Mouse (Mus musculus) brain, embryonic 18.5 days (tissue): ENCODE measurements around the gene Surf1.

Experiments used
- DNase-seq: peaks from one replicate; pipeline ENCODE4 v3.0.0-alpha.2; 2012; ENCODE audit warnings: low read depth, low spot score

Gene Surf1

DNA sequence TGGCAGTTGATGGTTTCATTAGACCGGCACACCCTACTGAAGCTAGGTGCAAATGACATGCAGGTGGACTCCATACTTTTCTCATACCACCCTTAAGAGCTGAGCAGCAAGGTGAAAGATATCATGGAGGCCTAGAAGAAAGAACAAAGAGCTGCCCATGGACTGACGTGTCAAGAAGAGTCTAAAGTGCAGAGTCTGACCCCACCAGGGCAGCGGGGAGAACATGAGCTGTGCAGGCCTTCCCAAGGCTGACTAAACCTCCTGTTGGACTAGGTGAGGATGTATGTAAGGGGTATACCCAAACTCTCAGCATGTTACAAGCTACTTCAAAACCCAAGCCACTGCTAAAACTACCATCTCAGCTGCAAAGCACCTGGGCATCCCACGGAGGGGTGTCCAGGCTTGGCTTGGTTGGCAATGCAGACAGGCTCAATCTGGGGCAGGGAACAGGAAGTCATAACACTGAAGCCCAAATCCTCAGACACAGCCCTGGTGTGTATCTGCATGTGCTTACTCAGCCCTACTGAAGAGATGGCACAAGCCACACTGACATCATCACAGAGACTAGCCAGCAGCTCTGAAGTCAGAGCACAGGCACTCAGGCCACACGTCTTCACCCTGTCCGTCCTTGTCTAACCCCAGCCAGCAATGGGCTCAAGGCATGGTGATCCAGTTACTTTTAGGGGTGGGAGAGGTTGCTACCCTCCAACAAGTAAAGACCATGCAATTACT lies 11.6 kb upstream of the Surf1 start:
- no peak for DNase-seq

- DNase-seq, result no peak
Measured at GRCm38 (mm10) chr2:26921784-26922183, 5.5 kb upstream of the Surf1 start.

- no peak for DNase-seq
Measured at GRCm38 (mm10) chr2:26920190-26920855, 4.0 kb upstream of the Surf1 start.

DNA sequence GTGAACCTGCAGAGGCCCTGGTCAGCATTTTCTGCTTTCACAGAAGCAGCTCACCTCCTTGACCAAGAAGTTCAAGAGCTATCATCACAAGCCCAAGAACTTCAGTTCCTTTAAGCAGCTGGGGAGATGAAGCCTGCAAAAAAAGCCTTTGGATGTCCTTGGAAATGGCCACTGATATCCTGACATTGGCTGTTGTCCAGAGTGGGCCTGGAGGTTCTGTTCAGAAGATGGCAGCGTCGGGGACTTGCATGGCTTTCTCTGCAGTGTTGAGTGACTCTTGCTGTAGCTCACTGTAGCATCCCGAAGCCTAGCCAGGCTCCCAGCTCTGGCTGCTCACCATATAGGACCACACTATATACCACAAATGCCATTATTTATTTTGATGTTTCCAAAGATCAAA lies 3.4 kb upstream of the Surf1 start:
- DNase-seq, result no peak

DNA sequence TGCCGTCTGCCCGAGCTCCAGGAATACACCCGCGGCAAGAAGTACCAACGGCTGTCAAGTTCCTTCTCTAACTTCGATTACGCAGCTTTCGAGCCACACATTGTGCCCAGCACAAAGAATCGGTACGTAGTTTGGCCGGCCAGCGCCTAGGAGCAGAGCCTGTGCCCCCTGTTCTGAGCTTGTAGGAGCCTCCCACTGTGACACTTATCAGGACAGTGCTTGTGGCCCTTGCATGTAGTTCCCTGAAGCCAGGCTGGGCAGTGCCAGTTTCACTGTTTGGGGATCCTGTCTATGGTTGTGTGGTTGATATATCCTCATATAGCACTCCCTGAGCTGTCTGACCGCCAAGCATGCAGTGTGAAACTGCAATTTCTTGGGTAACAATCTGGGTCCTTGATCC lies 408 bp upstream of the Surf1 start:
- DNase-seq, result no peak

DNA sequence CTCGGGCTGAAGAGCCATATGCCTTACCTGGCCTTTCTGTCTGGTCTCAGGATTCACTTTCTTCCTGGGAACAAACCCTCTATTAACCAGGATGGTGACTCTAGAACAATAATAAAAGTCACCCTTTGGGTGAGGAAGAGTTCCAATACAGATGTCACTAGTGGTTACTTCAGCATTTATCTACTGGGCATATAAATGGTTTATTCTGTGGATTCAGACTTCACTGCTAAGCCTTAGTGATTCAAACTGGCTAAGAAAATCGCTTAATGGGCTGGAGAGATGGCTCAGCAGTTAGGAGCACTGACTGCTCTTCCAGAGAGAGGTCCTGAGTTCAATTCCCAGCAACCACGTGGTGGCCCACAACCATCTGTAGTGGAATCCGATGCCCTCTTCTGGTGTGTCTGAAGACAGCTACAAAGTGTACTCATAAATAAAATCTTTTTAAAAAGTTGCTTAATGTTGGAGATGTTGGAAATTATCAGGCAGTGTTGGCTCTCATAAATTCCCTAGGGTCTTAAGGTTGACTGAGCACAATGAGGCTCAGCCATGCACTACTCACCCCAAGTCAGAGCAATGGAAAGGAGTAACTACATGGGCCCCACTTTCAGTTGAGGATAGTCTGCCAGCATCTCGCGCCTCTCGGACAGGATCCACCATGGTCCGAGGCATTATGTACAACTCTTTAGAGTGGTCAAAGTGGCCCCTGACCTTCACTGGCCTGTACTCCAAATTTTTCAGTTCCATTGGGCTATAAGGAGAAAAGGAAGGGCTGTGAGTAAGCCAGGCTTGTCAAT lies 2.0 kb downstream of the Surf1 start:
- DNase-seq, result no peak

DNA sequence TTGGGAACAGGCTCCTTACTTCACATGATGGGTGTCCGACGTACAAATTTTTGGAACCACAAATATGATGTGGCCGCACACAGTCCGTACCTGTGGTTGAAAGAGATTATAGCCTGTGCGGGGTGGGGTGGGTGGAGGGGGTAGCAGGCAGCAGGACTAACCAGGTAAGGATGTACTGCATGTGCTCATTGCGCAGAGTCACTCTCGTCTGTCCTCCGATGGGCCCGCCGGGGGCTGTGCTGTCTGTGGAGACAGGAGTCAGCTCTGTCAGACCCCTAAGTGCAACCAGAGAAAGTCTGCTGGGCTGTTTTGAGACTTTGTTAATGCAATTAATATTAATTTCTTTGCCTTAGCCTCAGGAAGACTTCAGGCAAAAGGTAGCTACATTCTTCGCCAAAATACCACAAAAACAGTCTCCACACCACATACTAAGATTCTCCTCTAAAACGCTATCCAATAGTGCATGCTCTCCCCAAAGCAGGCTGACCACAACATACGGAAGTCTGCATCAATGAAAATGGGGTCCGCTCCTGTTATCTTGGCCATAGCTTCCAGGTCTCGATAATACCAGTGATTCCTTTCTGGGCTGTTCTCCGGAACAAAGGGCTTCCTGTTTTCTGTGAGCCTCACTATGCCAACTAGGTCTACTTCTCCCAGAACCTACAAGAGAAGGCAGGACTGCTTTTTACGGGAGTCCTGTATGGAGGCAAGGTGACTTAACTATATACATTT lies 2.7 kb downstream of the Surf1 start:
- no peak for DNase-seq

DNA sequence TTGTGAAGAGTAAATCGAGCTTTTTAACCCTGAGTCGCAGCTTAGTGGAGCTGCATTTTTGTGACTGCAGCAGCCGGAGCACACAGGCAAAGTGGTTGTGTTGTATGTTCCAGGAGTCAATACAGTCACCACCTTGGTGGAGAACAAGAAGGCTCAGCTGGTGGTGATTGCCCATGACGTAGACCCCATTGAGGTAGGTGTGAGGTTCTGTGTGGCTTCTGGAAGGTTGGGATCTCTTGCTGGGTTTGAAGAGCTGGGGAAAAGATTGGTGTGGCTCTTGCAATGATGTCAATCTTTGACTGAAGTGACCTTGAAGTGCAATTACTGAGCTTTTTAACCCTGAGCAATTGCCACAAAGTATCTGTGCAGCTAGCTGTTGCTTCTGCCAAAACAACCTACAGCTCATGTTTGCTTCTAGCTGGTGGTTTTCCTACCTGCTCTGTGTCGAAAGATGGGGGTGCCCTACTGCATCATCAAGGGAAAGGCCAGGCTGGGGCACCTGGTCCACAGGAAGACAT lies 4.0 kb downstream of the Surf1 start:
- no peak for DNase-seq

GRCm38 (mm10) chr2:26910994-26911765 lies 5.2 kb downstream of the Surf1 start:
- DNase-seq, result no peak

DNA sequence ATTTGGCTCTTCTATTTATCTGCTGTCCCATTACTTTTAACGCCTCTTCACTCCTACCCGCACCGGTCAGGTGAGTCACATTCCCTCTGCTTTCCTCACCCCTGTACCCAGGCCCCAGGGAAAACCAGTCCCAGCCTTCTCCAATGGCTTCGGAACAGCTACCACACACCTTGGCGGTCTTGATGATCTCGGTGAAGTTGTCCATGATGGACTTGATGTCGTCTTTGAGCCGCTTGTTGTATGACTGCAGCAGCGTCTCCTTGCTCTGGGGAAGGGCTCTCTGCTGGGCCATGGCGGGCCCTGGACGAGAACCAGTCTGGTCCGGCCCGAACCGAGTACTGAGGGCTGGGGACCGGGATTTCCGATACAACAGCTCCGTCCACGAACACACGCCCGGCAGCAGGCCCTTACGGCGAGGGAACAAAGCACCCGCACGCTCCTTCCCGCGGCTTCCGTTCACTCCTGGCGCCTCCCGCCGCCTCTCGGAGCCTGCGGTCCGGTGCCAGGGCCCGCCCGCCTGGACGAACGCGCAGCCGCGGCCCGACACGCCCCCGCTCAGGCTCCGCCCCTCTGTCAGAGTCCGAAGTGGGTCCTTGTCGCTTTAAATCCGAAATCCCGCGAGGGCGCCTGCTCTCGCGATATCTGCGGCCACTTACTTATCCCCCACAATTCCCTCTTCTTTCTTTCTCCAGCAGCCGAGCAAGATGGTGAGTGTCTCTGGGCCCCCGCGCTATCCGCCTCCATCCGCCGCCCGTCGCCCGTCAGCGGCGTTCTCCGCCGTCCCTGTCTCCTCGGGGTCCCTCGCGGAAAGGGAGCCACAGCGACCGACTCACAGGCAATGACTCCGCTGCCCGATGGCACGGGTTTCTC lies 6.0 kb downstream of the Surf1 start, which contains the start of the genes Med22 and Rpl7a:
Med22 (minus strand) TSS at position 554 of the 870 bp plus-strand sequence.
Rpl7a (plus strand) TSS at position 641 of the 870 bp plus-strand sequence.
- peak; percentile 96 for DNase-seq

- DNase-seq, result no peak
Measured at GRCm38 (mm10) chr2:26909387-26909784, 6.9 kb downstream of the Surf1 start.

GRCm38 (mm10) chr2:26908710-26909386 lies 7.5 kb downstream of the Surf1 start:
- no peak for DNase-seq

DNA sequence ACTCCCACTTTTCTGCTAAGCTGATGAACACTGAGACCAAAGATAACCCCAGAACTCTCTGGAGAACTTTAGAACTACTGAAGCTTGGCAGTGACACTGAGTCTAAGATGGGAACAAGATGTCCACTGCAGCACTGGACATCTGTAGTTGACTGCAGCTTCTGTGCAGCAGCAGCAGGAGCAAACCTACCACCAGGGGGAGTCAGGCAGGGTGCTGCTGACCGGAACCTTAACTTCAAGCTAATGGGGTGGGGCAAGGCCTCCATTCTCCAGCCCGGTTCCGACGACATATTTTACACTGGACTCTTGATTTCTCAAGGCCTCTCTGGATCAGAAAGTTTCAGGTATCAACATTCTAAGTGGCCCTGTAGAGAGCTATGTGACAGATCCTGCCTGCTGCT lies 9.2 kb downstream of the Surf1 start:
- DNase-seq, result no peak

DNA sequence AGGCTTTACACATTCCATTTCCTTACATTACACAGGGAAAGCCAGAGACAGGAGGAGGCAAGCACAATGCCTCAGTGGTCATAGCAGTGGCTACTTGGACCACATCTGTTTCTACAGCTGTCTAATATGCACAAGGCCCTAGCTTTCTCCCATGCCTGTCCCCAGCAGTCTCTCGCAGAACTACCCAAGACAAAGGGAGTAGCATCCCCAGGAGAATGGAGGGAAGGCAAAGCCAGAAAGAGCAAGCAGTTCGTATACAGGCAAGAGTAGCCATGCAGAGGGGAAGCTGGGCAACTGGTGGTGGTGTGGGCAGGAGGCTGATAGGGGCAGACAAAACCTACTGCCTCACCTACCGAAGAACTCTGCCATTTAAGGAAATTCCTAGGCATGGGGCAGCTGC lies 9.9 kb downstream of the Surf1 start:
- no peak for DNase-seq

DNA sequence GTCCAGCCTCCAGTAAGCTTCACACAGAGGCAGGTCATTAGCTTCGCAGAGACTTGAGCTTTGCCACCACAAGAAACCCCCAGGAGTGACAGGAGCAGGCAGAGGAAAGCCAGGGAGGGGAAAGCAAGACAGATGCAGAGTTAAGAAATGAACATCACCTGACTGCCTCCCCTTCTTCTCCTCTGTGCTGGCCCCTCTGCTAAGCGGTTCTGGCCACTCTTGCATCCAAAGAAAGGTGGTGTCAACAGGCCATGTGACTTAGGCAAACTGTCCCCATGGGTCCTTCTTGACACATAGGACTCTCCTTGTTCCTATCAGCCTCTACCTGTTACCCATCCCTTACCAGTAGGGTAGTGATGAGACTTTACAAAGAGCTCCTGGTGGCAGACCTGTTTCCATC lies 10.4 kb downstream of the Surf1 start:
- no peak for DNase-seq

- DNase-seq, result no peak
Measured at GRCm38 (mm10) chr2:26903311-26903710, 13.0 kb downstream of the Surf1 start.

- peak; percentile 95 for DNase-seq
Measured at GRCm38 (mm10) chr2:26902467-26903220, 13.7 kb downstream of the Surf1 start, which contains the start of gene Surf6. TSS of gene Surf6 (minus strand) at chr2:26902879.

DNA sequence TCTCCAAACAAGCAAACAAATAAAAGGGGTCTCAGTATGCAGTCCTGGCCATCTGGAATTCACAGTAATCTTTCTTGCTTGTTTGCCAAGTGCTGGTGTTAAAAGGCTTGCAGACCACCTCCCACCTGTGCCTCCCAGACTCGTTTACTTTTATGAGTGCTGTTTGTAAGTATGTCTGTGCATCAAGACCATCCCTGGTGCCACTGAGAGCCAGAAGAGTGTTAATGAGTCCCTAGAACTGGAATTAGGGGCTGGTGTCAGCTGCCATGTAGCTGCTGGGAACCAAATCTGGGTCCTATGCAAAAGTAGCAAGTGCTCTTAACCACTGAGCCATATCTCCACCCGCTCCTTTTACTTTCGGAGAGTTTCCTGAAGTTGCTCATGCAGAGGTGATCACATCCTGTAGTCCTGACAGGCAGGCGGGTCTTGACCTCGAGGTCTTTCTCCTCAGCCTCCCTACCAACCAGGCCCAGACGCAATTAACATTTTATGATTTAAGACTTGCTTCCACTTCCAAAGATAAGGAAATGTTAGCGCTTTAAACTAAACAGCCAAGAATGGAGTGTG lies 14.4 kb downstream of the Surf1 start:
- no peak for DNase-seq
